Mouse (Mus musculus): Measurements from ENCODE around the gene Fam47e. TPM values are rescaled to one million over a fixed set of nuclear protein-coding genes. Genes with fewer than 3 reads are reported as not detected.

Gene Fam47e
- total and polyA plus RNA-seq, 3 experiments, result not detected

- TF ChIP-seq RCOR1 (IDR thresholded peaks at IDR 0.05; ENCODE audit: low read depth, low read length) (no peak), ETS1 (IDR thresholded peaks at IDR 0.05; ENCODE audit: low read depth, low read length) (no peak), MXI1 (IDR thresholded peaks at IDR 0.05; ENCODE audit: low read depth, low read length) (no peak), ZMIZ1 (IDR thresholded peaks at IDR 0.05; ENCODE audit: low read depth, low read length) (no peak), SMC3 (IDR thresholded peaks at IDR 0.05; ENCODE audit: low read depth, low read length) (no peak), CHD2 (IDR thresholded peaks at IDR 0.05; ENCODE audit: low read length) (no peak), GATA1 (IDR thresholded peaks at IDR 0.05; ENCODE audit: low read depth, low read length) (no peak), HCFC1 (IDR thresholded peaks at IDR 0.05; ENCODE audit: low read depth, low read length) (no peak)
- Histone ChIP-seq H3K4me1 (ENCODE audit: control insufficient read depth in 1 of 2, insufficient read depth in 2 of 2, low read length in 2 of 2) (no peaks in the 10 kb centered on the region), H3K4me3 (ENCODE audit: control insufficient read depth in 1 of 2, insufficient read depth in 1 of 2, low read depth in 2 of 2, low read length in 2 of 2) (no peak overlapping the region), H3K27me3 (ENCODE audit: control insufficient read depth in 1 of 2, insufficient read depth in 2 of 2, low read length in 2 of 2) (no peaks in the 10 kb centered on the region), H3K27ac (ENCODE audit: control insufficient read depth, low read depth, low read length) (no peak overlapping the region), H3K79me2 (ENCODE audit: control insufficient read depth, insufficient read depth, low read length, poor library complexity) (no peaks in the 10 kb centered on the region), H3K36me3 (ENCODE audit: control insufficient read depth in 1 of 2, insufficient read depth in 2 of 2, low read length in 2 of 2) (no peaks in the 10 kb centered on the region), H3K9ac (ENCODE audit: control insufficient read depth, low read depth, low read length, poor library complexity, severe bottlenecking) (no peak overlapping the region), H3K9me3 (replicated peaks; ENCODE audit: insufficient read depth, low read length) (no peaks in the 10 kb centered on the region)
- DNase-seq (ENCODE audit: low read depth, low spot score), result no peak
Measured at GRCm38 (mm10) chr5:92634916-92635315, 80.0 kb downstream of the Fam47e start.

GRCm38 (mm10) chr5:92635891-92636290 is 81.0 kb downstream of the Fam47e start:
- Histone ChIP-seq H3K79me2 (ENCODE audit: control insufficient read depth, insufficient read depth, low read length, poor library complexity) (no peaks in the 10 kb centered on the region), H3K9ac (ENCODE audit: control insufficient read depth, low read depth, low read length, poor library complexity, severe bottlenecking) (no peak overlapping the region), H3K27ac (ENCODE audit: control insufficient read depth, low read depth, low read length) (no peak overlapping the region), H3K36me3 (ENCODE audit: control insufficient read depth in 1 of 2, insufficient read depth in 2 of 2, low read length in 2 of 2) (no peaks in the 10 kb centered on the region), H3K4me1 (ENCODE audit: control insufficient read depth in 1 of 2, insufficient read depth in 2 of 2, low read length in 2 of 2) (no peaks in the 10 kb centered on the region), H3K9me3 (replicated peaks; ENCODE audit: insufficient read depth, low read length) (no peaks in the 10 kb centered on the region), H3K27me3 (ENCODE audit: control insufficient read depth in 1 of 2, insufficient read depth in 2 of 2, low read length in 2 of 2) (no peaks in the 10 kb centered on the region), H3K4me3 (ENCODE audit: control insufficient read depth in 1 of 2, insufficient read depth in 1 of 2, low read depth in 2 of 2, low read length in 2 of 2) (no peak overlapping the region)
- no peak for DNase-seq (ENCODE audit: low read depth, low spot score)
- TF ChIP-seq BHLHE40 (IDR thresholded peaks at IDR 0.05; ENCODE audit: borderline replicate concordance, low read depth, low read length), result no peak

GRCm38 (mm10) chr5:92640861-92641260 is 86.0 kb downstream of the Fam47e start:
- Histone ChIP-seq H3K4me1 (ENCODE audit: control insufficient read depth in 1 of 2, insufficient read depth in 2 of 2, low read length in 2 of 2) (no peaks in the 10 kb centered on the region), H3K9me3 (replicated peaks; ENCODE audit: insufficient read depth, low read length) (no peaks in the 10 kb centered on the region), H3K9ac (ENCODE audit: control insufficient read depth, low read depth, low read length, poor library complexity, severe bottlenecking) (no peak overlapping the region), H3K27ac (ENCODE audit: control insufficient read depth, low read depth, low read length) (no peak overlapping the region), H3K79me2 (ENCODE audit: control insufficient read depth, insufficient read depth, low read length, poor library complexity) (no peaks in the 10 kb centered on the region), H3K4me3 (ENCODE audit: control insufficient read depth in 1 of 2, insufficient read depth in 1 of 2, low read depth in 2 of 2, low read length in 2 of 2) (no peak overlapping the region), H3K36me3 (ENCODE audit: control insufficient read depth in 1 of 2, insufficient read depth in 2 of 2, low read length in 2 of 2) (no peaks in the 10 kb centered on the region), H3K27me3 (ENCODE audit: control insufficient read depth in 1 of 2, insufficient read depth in 2 of 2, low read length in 2 of 2) (peaks cover 0 to 1% of the 10 kb centered on the region in 2 experiments; a peak in 1 of 4 replicates)
- no peak for TF ChIP-seq USF2 (IDR thresholded peaks at IDR 0.05; ENCODE audit: borderline replicate concordance in 1 of 2, insufficient read depth in 1 of 2, low read depth in 1 of 2, low read length in 2 of 2)
- no peak for TF ChIP-seq EP300 (IDR thresholded peaks at IDR 0.05; ENCODE audit: low read depth in 1 of 2, low read length in 2 of 2)
- no peak for TF ChIP-seq POLR2AphosphoS2 (IDR thresholded peaks at IDR 0.05; ENCODE audit: low read length)
- TF ChIP-seq MAZ (IDR thresholded peaks at IDR 0.05; ENCODE audit: low read depth, low read length), result no peak
- TF ChIP-seq UBTF (IDR thresholded peaks at IDR 0.05; ENCODE audit: borderline replicate concordance, insufficient read depth, low read depth, low read length), result no peak
- no peak for TF ChIP-seq ZNF384 (IDR thresholded peaks at IDR 0.05; ENCODE audit: low read depth, low read length)
- no peak for TF ChIP-seq CHD2 (IDR thresholded peaks at IDR 0.05; ENCODE audit: low read length)
- DNase-seq (ENCODE audit: low read depth, low spot score), result no peak

Other genes starting within 250 kb of the Fam47e start
- 70.9 and 72.4 TPM in 2 replicates for gene Sdad1, start 244.6 kb upstream of the Fam47e start, total RNA-seq (2012; rRNA removed)
- gene Sdad1, start 244.6 kb upstream of the Fam47e start, polyA plus RNA-seq (2012; ENCODE audit: insufficient read depth in 1 of 2, insufficient read length in 2 of 2, low read depth in 1 of 2, low replicate concordance in 2 of 2, missing spikeins in 1 of 2), result 10 to 100 TPM in 1 of 2 experiments, not detected in 1; 73.0 TPM
- gene Cxcl9, start 227.0 kb upstream of the Fam47e start, total RNA-seq (2012; rRNA removed), result not detected in 2 replicates
- not detected for gene Cxcl9, start 227.0 kb upstream of the Fam47e start, polyA plus RNA-seq (2012; ENCODE audit: insufficient read depth in 1 of 2, insufficient read length in 2 of 2, low read depth in 1 of 2, low replicate concordance in 2 of 2, missing spikeins in 1 of 2)
- gene Art3, start 223.2 kb upstream of the Fam47e start, total RNA-seq (2012; rRNA removed), result not detected in 2 replicates
- not detected for gene Art3, start 223.2 kb upstream of the Fam47e start, polyA plus RNA-seq (2012; ENCODE audit: insufficient read depth in 1 of 2, insufficient read length in 2 of 2, low read depth in 1 of 2, low replicate concordance in 2 of 2, missing spikeins in 1 of 2)
- not detected in 2 replicates for gene Cxcl10, start 206.2 kb upstream of the Fam47e start, total RNA-seq (2012; rRNA removed)
- gene Cxcl10, start 206.2 kb upstream of the Fam47e start, polyA plus RNA-seq (2012; ENCODE audit: insufficient read depth in 1 of 2, insufficient read length in 2 of 2, low read depth in 1 of 2, low replicate concordance in 2 of 2, missing spikeins in 1 of 2), result under 1 TPM in 1 of 2 experiments, not detected in 1; 0.11 TPM
- 60.4 and 67.5 TPM in 2 replicates for gene Nup54, start 119.8 kb upstream of the Fam47e start, total RNA-seq (2012; rRNA removed)
- gene Nup54, start 119.8 kb upstream of the Fam47e start, polyA plus RNA-seq (2012; ENCODE audit: insufficient read depth in 1 of 2, insufficient read length in 2 of 2, low read depth in 1 of 2, low replicate concordance in 2 of 2, missing spikeins in 1 of 2), result 100 to 1,000 TPM in 1 of 2 experiments, not detected in 1; 106 TPM
- 14.7 and 16.5 TPM in 2 replicates for gene Scarb2, start 48.2 kb upstream of the Fam47e start, total RNA-seq (2012; rRNA removed)
- gene Scarb2, start 48.2 kb upstream of the Fam47e start, polyA plus RNA-seq (2012; ENCODE audit: insufficient read depth in 1 of 2, insufficient read length in 2 of 2, low read depth in 1 of 2, low replicate concordance in 2 of 2, missing spikeins in 1 of 2), result 10 to 100 TPM in 1 of 2 experiments, not detected in 1; 13.6 TPM
- 1.4 and 1.5 TPM in 2 replicates for gene Stbd1, start 48.0 kb downstream of the Fam47e start, total RNA-seq (2012; rRNA removed)
- 1 to 10 TPM in 1 of 2 experiments, not detected in 1; 2.9 TPM for gene Stbd1, start 48.0 kb downstream of the Fam47e start, polyA plus RNA-seq (2012; ENCODE audit: insufficient read depth in 1 of 2, insufficient read length in 2 of 2, low read depth in 1 of 2, low replicate concordance in 2 of 2, missing spikeins in 1 of 2)
- gene Ccdc158, start 120.2 kb downstream of the Fam47e start, total RNA-seq (2012; rRNA removed), result not detected in 2 replicates
- gene Ccdc158, start 120.2 kb downstream of the Fam47e start, polyA plus RNA-seq (2012; ENCODE audit: insufficient read depth in 1 of 2, insufficient read length in 2 of 2, low read depth in 1 of 2, low replicate concordance in 2 of 2, missing spikeins in 1 of 2), result under 1 TPM in 1 of 2 experiments, not detected in 1; 0.28 TPM
- gene Shroom3, start 128.4 kb downstream of the Fam47e start, total RNA-seq (2012; rRNA removed), result not detected in 2 replicates
- gene Shroom3, start 128.4 kb downstream of the Fam47e start, polyA plus RNA-seq (2012; ENCODE audit: insufficient read depth in 1 of 2, insufficient read length in 2 of 2, low read depth in 1 of 2, low replicate concordance in 2 of 2, missing spikeins in 1 of 2), result not detected

Measured in MEL (cell line).